Mouse (Mus musculus) heart, adult 2 months (tissue): ENCODE results near the gene Gm42715. TPM values are rescaled to one million over a fixed set of nuclear protein-coding genes. Genes with fewer than 3 reads are reported as not detected.

ENCODE experiments used
- DNase-seq, 2 experiments: peaks; one replicate each; pipeline ENCODE4 v3.0.0; 2021
- H3K27ac ChIP-seq: fragments of 200-600 bp; 2 replicates; pipeline ENCODE4 v1.8.1; 2022
- H3K27me3 ChIP-seq: fragments of 200-500 bp; 2 replicates; pipeline ENCODE4 v1.6.1; 2012; ENCODE audit warnings: mild to moderate bottlenecking, low read length, inconsistent platforms, mixed read lengths; ENCODE audit not compliant: control insufficient read depth, insufficient read depth
- H3K36me3 ChIP-seq: fragments of 200-500 bp; 2 replicates; pipeline ENCODE4 v1.6.1; 2012; ENCODE audit warnings: low read length, inconsistent platforms; ENCODE audit not compliant: control insufficient read depth, insufficient read depth
- H3K4me1 ChIP-seq: fragments of 200-500 bp; 2 replicates; pipeline ENCODE4 v1.6.1; 2011; ENCODE audit warnings: low read length; ENCODE audit not compliant: control insufficient read depth, insufficient read depth
- H3K4me3 ChIP-seq: fragments of 200-600 bp; 2 replicates; pipeline ENCODE4 v1.8.1; 2022
- H3K79me2 ChIP-seq: fragments of 200-500 bp; replicated peaks from 2 replicates; pipeline ENCODE4 v1.6.1; 2012; ENCODE audit warnings: mild to moderate bottlenecking, inconsistent platforms, low read length, moderate library complexity, mixed read lengths; ENCODE audit not compliant: control insufficient read depth, insufficient read depth
- H3K9ac ChIP-seq: fragments of 200-500 bp; 2 replicates; pipeline ENCODE4 v1.6.1; 2012; ENCODE audit warnings: low read depth, mild to moderate bottlenecking, control low read depth, inconsistent platforms, low read length, mixed read lengths
- CTCF ChIP-seq: fragments of 200-600 bp; IDR thresholded peaks from 2 replicates; pipeline ENCODE4 v1.8.1; 2022; ENCODE audit warnings: antibody characterized with exemption, mild to moderate bottlenecking, moderate library complexity
- EP300 ChIP-seq: fragments of 200-500 bp; IDR thresholded peaks from 2 replicates; pipeline ENCODE4 v1.6.1; 2011; ENCODE audit warnings: low read depth, low read length, control low read depth; ENCODE audit not compliant: insufficient read depth
- POLR2A ChIP-seq: fragments of 200-500 bp; IDR thresholded peaks from 2 replicates; pipeline ENCODE4 v1.6.1; 2011; ENCODE audit warnings: mild to moderate bottlenecking, low read depth, low read length, control low read depth; ENCODE audit not compliant: insufficient read depth
- WGBS: fragments of 180-500 bp; shearing (Covaris S2); methylation state at CpG from one replicate; pipeline ENCODE4 v1.1.7; 2018; 5-methylcytosine and 5-hydroxymethylcytosine counted together
- intact Hi-C: fragments of 180-260 bp; cut with DNase I; formaldehyde crosslinking; loops from one replicate; pipeline ENCODE4 v1.15.1; 2025
- polyA plus RNA-seq: library from polyadenylated mRNA; depleted of rRNA; stranded (reverse); fragments of >200 nt; gene quantifications from 2 replicates; pipeline ENCODE4 v1.2.3, GENCODE M21; 2012
- total RNA-seq, 2 experiments: library from RNA; stranded (reverse); gene quantifications; 2 replicates each; pipeline ENCODE4 v1.2.3; 2021

Gm42715 gene
- total and polyA plus RNA-seq, 3 experiments = 7.8 to 8.2 (median 7.9) TPM

GRCm38 (mm10) chr7:127588901-127589300 is 69.5 kb downstream of the Gm42715 start:
- Histone ChIP-seq H3K4me3 (peak overlapping the region; percentile 96), H3K4me1 (peaks cover 8% of the 10 kb centered on the region), H3K36me3 (no peaks in the 10 kb centered on the region), H3K79me2 (no peaks in the 10 kb centered on the region), H3K9ac (peak overlapping the region; percentile 72), H3K27me3 (no peaks in the 10 kb centered on the region), H3K27ac (peak overlapping the region; percentile 75)
- intact Hi-C loops = loop anchor here (2.0 to 5.0 kb wide), 4 partner anchors 16 to 178 kb away; partner anchors contain the start of genes Bcl7c, Orai3, Phkg2 and Srcap
- 3% methylated on average over 29 of the region's 29 CpGs for WGBS
- no peak for DNase-seq
- TF ChIP-seq EP300 (no peak), POLR2A (no peak), CTCF (no peak)

GRCm38 (mm10) chr7:127589637-127590036 is 70.3 kb downstream of the Gm42715 start:
- 85% methylated on average over 9 of the region's 9 CpGs for WGBS
- H3K36me3 ChIP-seq = no peaks in the 10 kb centered on the region

GRCm38 (mm10) chr7:127591108-127591507 is 71.7 kb downstream of the Gm42715 start:
- no peaks in the 10 kb centered on the region for H3K79me2 ChIP-seq
- H3K4me1 ChIP-seq = peaks cover 8% of the 10 kb centered on the region
- no peak overlapping the region for H3K4me3 ChIP-seq
- no peak overlapping the region for H3K9ac ChIP-seq
- WGBS = 58% methylated on average over 10 of the region's 10 CpGs
- TF ChIP-seq EP300 = no peak
- no peak for TF ChIP-seq POLR2A
- no peak for TF ChIP-seq CTCF
- intact Hi-C loops = no loop called here
- no peak overlapping the region for H3K27ac ChIP-seq
- no peak for DNase-seq
- no peaks in the 10 kb centered on the region for H3K27me3 ChIP-seq
- no peaks in the 10 kb centered on the region for H3K36me3 ChIP-seq

More at GRCm38 (mm10) chr7:127589637-127590036, 70.3 kb downstream of the Gm42715 start:
- Histone ChIP-seq H3K4me1 (peaks cover 8% of the 10 kb centered on the region), H3K9ac (no peak overlapping the region), H3K27me3 (no peaks in the 10 kb centered on the region), H3K27ac (no peak overlapping the region), H3K79me2 (no peaks in the 10 kb centered on the region), H3K4me3 (peak overlapping the region; percentile 96; the same call in 1 of the 2 replicates)
- TF ChIP-seq POLR2A (no peak), EP300 (no peak), CTCF (no peak)
- DNase-seq = no peak
- intact Hi-C loops = loop anchor here (2.0 to 5.0 kb wide), 4 partner anchors 17 to 178 kb away; partner anchors contain the start of genes Bcl7c, Orai3, Phkg2 and Srcap

GRCm38 (mm10) chr7:127592575-127592974 is 73.2 kb downstream of the Gm42715 start:
- peaks cover 5% of the 10 kb centered on the region for H3K4me1 ChIP-seq
- DNase-seq = no peak
- intact Hi-C loops = no loop called here
- WGBS = 88% methylated on average over 14 of the region's 14 CpGs
- H3K79me2 ChIP-seq = no peaks in the 10 kb centered on the region
- no peak overlapping the region for H3K4me3 ChIP-seq
- no peak for TF ChIP-seq CTCF
- TF ChIP-seq POLR2A = no peak
- no peak for TF ChIP-seq EP300
- no peak overlapping the region for H3K27ac ChIP-seq
- H3K27me3 ChIP-seq = no peaks in the 10 kb centered on the region
- H3K36me3 ChIP-seq = no peaks in the 10 kb centered on the region
- no peak overlapping the region for H3K9ac ChIP-seq

- intact Hi-C loops = no loop called here
- Histone ChIP-seq H3K79me2 (no peaks in the 10 kb centered on the region), H3K27ac (no peak overlapping the region), H3K4me1 (no peaks in the 10 kb centered on the region), H3K4me3 (no peak overlapping the region), H3K27me3 (no peaks in the 10 kb centered on the region), H3K9ac (no peak overlapping the region), H3K36me3 (no peaks in the 10 kb centered on the region)
- TF ChIP-seq POLR2A = no peak
- no peak for TF ChIP-seq CTCF
- TF ChIP-seq EP300 = no peak
- 96% methylated on average over 17 of the region's 17 CpGs for WGBS
- DNase-seq = no peak
Measured at GRCm38 (mm10) chr7:127596747-127597146, 77.4 kb downstream of the Gm42715 start.

- 94% methylated on average over 7 of the region's 7 CpGs for WGBS
- H3K36me3 ChIP-seq = no peaks in the 10 kb centered on the region
- intact Hi-C loops = loop anchor here (5.0 kb wide), 1 partner anchor 47 kb away; no protein-coding TSS in a partner anchor
- no peak overlapping the region for H3K27ac ChIP-seq
- no peak overlapping the region for H3K9ac ChIP-seq
- no peaks in the 10 kb centered on the region for H3K79me2 ChIP-seq
- no peak overlapping the region for H3K4me3 ChIP-seq
- no peaks in the 10 kb centered on the region for H3K4me1 ChIP-seq
- H3K27me3 ChIP-seq = no peaks in the 10 kb centered on the region
- no peak for TF ChIP-seq EP300
- no peak for TF ChIP-seq CTCF
- TF ChIP-seq POLR2A = no peak
- DNase-seq = no peak
Measured at GRCm38 (mm10) chr7:127600612-127601011, 81.2 kb downstream of the Gm42715 start.
